Mouse (Mus musculus) left cerebral cortex, adult 2 months (tissue): ENCODE data around the gene Msn. TPM values are rescaled to one million over a fixed set of nuclear protein-coding genes. Genes with fewer than 3 reads are reported as not detected.

Experiments used
- DNase-seq, 2 experiments: peaks; one replicate each; pipeline ENCODE4 v3.0.0; 2021 to 2022; ENCODE audit warnings: low spot score in 2 of 2, mixed read lengths in 1 of 2; ENCODE audit errors: extremely low spot score in 1 of 2
- H3K27ac ChIP-seq: fragments of 200-600 bp; 2 replicates; pipeline ENCODE4 v1.8.1; 2022
- H3K4me3 ChIP-seq: fragments of 200-600 bp; 2 replicates; pipeline ENCODE4 v1.8.1; 2022
- CTCF ChIP-seq: fragments of 200-600 bp; IDR thresholded peaks from 2 replicates; pipeline ENCODE4 v1.8.1; 2022; ENCODE audit warnings: antibody characterized with exemption, mild to moderate bottlenecking, moderate library complexity
- intact Hi-C: fragments of 180-260 bp; cut with DNase I; formaldehyde crosslinking; loops from one replicate; pipeline ENCODE4 v1.15.1; 2025
- long read RNA-seq, 2 experiments: library from polyadenylated mRNA; stranded (forward); transcript quantifications; one replicate each; pipeline ENCODE4 v2.0.0; 2021; ENCODE audit warnings: borderline mapping rate in 2 of 2
- total RNA-seq, 2 experiments: library from RNA; stranded (reverse); gene quantifications; 2 replicates each; pipeline ENCODE4 v1.2.3; 2021

Msn gene
- total RNA-seq, result 10 to 100 TPM; 18.6 to 20.0 TPM
- long read RNA-seq, experiment 1, transcript Msn-201 (13 exons, 3,842 nt), result major isoform, 40 of 46 reads
- long read RNA-seq, experiment 1, partial matches to known transcripts, result 5 of 46 reads
- long read RNA-seq, experiment 1, other reads (novel, unspliced or antisense), result 1 of 46 reads
- long read RNA-seq, experiment 2, transcript Msn-201 (13 exons, 3,842 nt), result major isoform, 30 of 37 reads
- long read RNA-seq, experiment 2, partial matches to known transcripts, result 3 of 37 reads
- long read RNA-seq, experiment 2, other reads (novel, unspliced or antisense), result 4 of 37 reads

DNA sequence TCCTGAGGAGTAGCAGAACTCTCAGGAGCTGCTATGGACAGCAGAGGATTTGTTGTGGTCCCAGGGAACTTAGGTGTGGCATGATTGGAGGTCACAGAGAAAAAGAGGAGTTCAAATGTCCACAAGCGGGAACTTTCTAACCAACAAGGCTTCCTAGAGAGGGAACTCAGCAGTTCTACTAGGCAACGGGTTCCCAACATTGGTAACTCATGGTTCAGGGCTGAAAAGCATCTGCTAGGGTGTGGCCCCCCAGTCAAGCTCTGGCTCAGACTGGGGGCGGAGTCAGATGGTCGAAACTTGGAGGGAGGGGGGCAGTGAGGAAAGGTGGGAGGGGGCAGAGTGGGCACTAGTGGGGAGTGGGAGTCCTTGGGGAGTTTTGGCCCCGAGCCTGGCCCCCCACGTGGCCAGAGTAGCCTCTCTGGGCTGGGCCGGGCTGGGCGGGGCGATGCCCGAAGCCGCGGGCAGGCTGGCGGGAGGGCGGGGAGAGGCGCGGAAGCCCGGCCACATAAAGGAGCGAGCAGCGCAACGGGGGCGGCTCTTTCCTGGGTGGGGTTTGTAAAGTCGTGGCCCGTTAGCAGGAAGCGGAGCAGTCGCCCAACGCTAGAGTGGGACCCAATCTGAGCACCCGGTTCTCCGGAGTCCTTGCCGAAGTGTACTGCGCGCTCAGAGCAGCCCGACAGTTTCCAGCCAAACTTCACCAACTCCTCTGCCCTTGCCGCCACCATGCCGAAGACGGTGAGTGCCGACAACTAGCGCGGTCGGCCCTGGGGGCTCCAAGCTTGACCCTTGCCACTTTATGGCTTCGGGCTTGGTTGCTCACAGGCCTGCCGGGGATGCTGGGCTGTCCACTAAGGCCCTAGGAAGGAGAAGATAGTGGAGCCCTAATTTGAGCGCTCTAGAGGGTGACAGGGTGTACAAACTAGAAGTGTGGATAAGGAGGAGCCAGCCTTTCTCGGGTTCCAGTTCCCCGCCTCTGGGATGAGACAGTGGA is at the start of gene Msn:
Gene Msn, plus strand, starts transcription at position 534 of the 991 bp plus-strand sequence.
- intact Hi-C loops, result loop anchor here (10.0 kb wide), 1 partner anchor 71 kb away; no protein-coding TSS in a partner anchor
- TF ChIP-seq CTCF, result no peak
- Histone ChIP-seq H3K4me3 (peak within 1 kb of the TSS; percentile 48), H3K27ac (peak within 1 kb of the TSS; percentile 57)
- peak; percentile 12 to 13 for DNase-seq

- TF ChIP-seq CTCF, result no peak
These were observed 43.0 kb upstream of the Msn start for GRCm38 (mm10) chrX:96052798-96053197.

GRCm38 (mm10) chrX:96077747-96078146 is 18.1 kb upstream of the Msn start:
- intact Hi-C loops, result no loop called here

More at GRCm38 (mm10) chrX:96052798-96053197, 43.0 kb upstream of the Msn start:
- H3K27ac ChIP-seq, result no peak overlapping the region
- intact Hi-C loops, result no loop called here
- no peak for DNase-seq
- no peak overlapping the region for H3K4me3 ChIP-seq

GRCm38 (mm10) chrX:96086259-96086658 is 9.6 kb upstream of the Msn start:
- no peak for TF ChIP-seq CTCF
- DNase-seq, result no peak
- H3K27ac ChIP-seq, result no peak overlapping the region
- H3K4me3 ChIP-seq, result no peak overlapping the region
- intact Hi-C loops, result no loop called here

More at GRCm38 (mm10) chrX:96077747-96078146, 18.1 kb upstream of the Msn start:
- no peak for DNase-seq
- no peak for TF ChIP-seq CTCF
- no peak overlapping the region for H3K4me3 ChIP-seq
- H3K27ac ChIP-seq, result no peak overlapping the region

- DNase-seq, result no peak
- Histone ChIP-seq H3K4me3 (peak overlapping the region; percentile 48), H3K27ac (peak overlapping the region; percentile 57)
- intact Hi-C loops, result loop anchor here (10.0 kb wide), 1 partner anchor 72 kb away; no protein-coding TSS in a partner anchor
- TF ChIP-seq CTCF, result no peak
These were observed 820 bp downstream of the Msn start for GRCm38 (mm10) chrX:96096513-96097210.

DNA sequence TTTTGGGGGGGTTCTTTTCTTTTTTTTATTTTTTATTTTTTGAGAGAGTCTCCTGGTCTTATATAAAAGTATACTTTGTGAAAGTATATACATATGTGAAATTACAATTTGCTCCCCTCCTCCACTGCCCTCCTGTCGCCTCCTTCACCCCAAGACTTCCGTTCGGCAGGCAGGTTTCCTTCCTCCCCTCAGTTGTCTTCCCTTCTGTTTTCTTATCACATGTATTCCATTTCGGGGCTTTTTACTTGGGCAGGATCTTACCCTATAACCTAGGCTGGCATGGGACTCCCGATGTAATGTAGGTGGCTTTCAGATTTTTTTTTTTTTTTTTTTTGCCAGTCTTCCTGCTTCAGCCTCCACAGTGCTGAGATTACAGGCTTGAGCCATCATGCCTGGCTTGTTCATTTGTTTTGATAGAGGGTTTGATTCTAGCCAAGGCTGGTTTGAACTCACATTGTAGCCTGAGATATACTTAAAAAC is 1.7 kb downstream of the Msn start:
- DNase-seq, result no peak
- intact Hi-C loops, result loop anchor here (10.0 kb wide), 1 partner anchor 73 kb away; no protein-coding TSS in a partner anchor
- TF ChIP-seq CTCF, result no peak
- H3K4me3 ChIP-seq, result no peak overlapping the region; the same call in 1 of the 2 replicates
- H3K27ac ChIP-seq, result no peak overlapping the region

- intact Hi-C loops, result loop anchor here (10.0 kb wide), 1 partner anchor 74 kb away; no protein-coding TSS in a partner anchor
- Histone ChIP-seq H3K4me3 (no peak overlapping the region), H3K27ac (no peak overlapping the region)
- no peak for DNase-seq
- TF ChIP-seq CTCF, result no peak
These were observed 3.2 kb downstream of the Msn start for GRCm38 (mm10) chrX:96099003-96099402.

DNA sequence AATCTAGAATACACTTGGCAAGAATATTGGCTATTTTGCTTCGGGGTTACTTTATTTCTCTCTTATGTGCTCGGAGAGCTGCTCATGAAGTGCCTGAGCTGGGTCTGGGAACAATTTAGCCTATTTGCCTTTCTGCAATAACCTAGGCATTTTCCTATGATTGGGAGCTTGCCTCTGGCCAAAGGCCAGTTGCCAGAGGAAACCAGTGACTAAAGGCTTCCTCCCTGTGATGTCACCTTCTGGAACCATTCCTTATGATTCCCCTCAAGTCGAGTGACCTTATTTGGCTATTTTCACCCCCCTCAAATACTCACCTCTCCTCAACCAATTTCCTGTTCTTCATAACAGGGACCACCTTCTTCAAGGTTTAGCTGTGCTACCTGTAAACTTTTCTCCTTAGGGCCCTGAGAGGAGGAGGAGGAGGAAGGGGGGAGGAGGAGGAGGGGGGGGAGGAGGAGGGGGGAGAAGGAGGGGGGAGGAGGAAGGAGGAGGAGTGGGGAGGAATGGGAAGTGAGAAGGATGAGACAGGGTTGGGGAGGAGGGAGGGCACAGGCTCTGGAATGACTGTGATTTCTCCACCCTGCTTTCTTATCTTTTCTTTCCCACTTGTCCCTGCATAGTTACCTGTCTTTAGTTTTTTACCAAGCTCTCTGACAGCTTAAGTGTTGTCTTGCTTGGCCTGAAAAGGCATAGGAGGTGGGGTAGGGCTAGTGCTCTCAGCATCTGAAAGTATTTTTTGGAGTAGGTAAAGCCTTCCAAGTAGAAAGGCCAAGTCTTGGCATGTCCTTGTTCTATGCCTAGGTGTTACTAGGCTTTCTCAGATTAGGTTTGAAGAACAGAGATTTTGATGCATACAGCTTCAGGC is 11.8 kb downstream of the Msn start:
- DNase-seq, result no peak
- no peak for TF ChIP-seq CTCF
- intact Hi-C loops, result no loop called here

DNA sequence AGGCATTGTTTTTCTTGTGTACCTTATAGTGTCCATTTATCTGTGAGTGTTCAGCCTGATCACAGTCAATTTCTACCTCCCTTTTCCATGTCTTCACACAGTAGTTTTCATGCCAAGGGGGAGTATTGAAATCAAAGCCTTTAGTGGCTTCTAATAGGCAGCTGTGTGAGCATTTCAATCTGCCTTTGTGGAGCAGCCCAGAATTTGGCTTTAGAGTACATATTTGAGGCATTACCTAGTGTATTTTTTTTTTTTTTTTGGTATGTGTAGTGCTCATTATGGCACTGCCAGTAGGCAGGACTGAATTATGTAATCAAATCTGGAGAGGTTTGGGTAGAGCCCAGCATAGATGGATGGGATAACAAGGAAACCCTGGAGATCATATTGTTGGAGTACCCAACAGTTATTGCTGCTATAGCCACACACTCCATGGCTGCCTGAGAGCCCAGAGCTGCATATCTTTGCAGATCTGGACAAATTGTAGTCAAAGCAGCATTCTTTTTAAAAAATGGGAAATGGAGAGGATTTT is 17.3 kb downstream of the Msn start:
- intact Hi-C loops, result no loop called here
- no peak for DNase-seq
- Histone ChIP-seq H3K27ac (no peak overlapping the region), H3K4me3 (no peak overlapping the region)
- no peak for TF ChIP-seq CTCF

More for the DNA sequence above, 11.8 kb downstream of the Msn start:
- Histone ChIP-seq H3K4me3 (no peak overlapping the region), H3K27ac (no peak overlapping the region)

GRCm38 (mm10) chrX:96115501-96115900 is 19.7 kb downstream of the Msn start:
- TF ChIP-seq CTCF, result no peak

More at GRCm38 (mm10) chrX:96115501-96115900, 19.7 kb downstream of the Msn start:
- Histone ChIP-seq H3K4me3 (no peak overlapping the region), H3K27ac (no peak overlapping the region)
- intact Hi-C loops, result no loop called here
- no peak for DNase-seq
